Mouse (Mus musculus) MEL (cell line): ENCODE results near the gene Ddx56. TPM values are rescaled to one million over a fixed set of nuclear protein-coding genes. Genes with fewer than 3 reads are reported as not detected.

Experiments
- DNase-seq: peaks from one replicate; pipeline ENCODE4 v3.0.0; 2011; ENCODE audit warnings: low read depth, low spot score
- H3K27ac ChIP-seq: 2 replicates; pipeline ENCODE4 v1.5.1; 2012; ENCODE audit warnings: low read depth, mild to moderate bottlenecking, control low read depth, low read length, moderate library complexity; ENCODE audit not compliant: control insufficient read depth
- H3K27me3 ChIP-seq, 2 experiments: fragments of 150-350 bp in 1 of 2; sonication (generic) in 1 of 2; 2 replicates each; pipeline ENCODE4 v1.6.1; 2012; ENCODE audit warnings: low read length in 2 of 2, mild to moderate bottlenecking in 2 of 2, improper control_type of control experiment in 1 of 2, moderate library complexity in 1 of 2; ENCODE audit not compliant: insufficient read depth in 2 of 2, control insufficient read depth in 1 of 2
- H3K36me3 ChIP-seq, 2 experiments: 2 replicates each; pipeline ENCODE4 v1.6.1; 2012 to 2014; ENCODE audit warnings: low read length in 2 of 2, improper control_type of control experiment in 1 of 2, inconsistent platforms in 1 of 2, mild to moderate bottlenecking in 1 of 2; ENCODE audit not compliant: insufficient read depth in 2 of 2, control insufficient read depth in 1 of 2
- H3K4me1 ChIP-seq, 2 experiments: fragments of 150-350 bp in 1 of 2; sonication (generic) in 1 of 2; 2 replicates each; pipeline ENCODE4 v1.6.1; 2012; ENCODE audit warnings: low read length in 2 of 2, improper control_type of control experiment in 1 of 2, mild to moderate bottlenecking in 1 of 2; ENCODE audit not compliant: insufficient read depth in 2 of 2, control insufficient read depth in 1 of 2
- H3K4me3 ChIP-seq, 2 experiments: fragments of 150-350 bp in 1 of 2; sonication (generic) in 1 of 2; 2 replicates each; pipeline ENCODE4 v1.5.1; 2012; ENCODE audit warnings: low read depth in 2 of 2, low read length in 2 of 2, mild to moderate bottlenecking in 2 of 2, moderate library complexity in 2 of 2, control low read depth in 1 of 2, improper control_type of control experiment in 1 of 2; ENCODE audit not compliant: control insufficient read depth in 1 of 2, insufficient read depth in 1 of 2
- H3K79me2 ChIP-seq: 2 replicates; pipeline ENCODE4 v1.6.1; 2012; ENCODE audit warnings: mild to moderate bottlenecking, low read length, moderate library complexity; ENCODE audit not compliant: control insufficient read depth, poor library complexity, insufficient read depth
- H3K9ac ChIP-seq: 2 replicates; pipeline ENCODE4 v1.6.1; 2012; ENCODE audit warnings: low read depth, mild to moderate bottlenecking, control low read depth, low read length, moderate library complexity; ENCODE audit not compliant: control insufficient read depth, poor library complexity, severe bottlenecking
- H3K9me3 ChIP-seq: fragments of 150-350 bp; sonication (generic); replicated peaks from 2 replicates; pipeline ENCODE4 v1.6.1; 2012; ENCODE audit warnings: mild to moderate bottlenecking, low read length, improper control_type of control experiment, moderate library complexity; ENCODE audit not compliant: insufficient read depth
- BHLHE40 ChIP-seq: IDR thresholded peaks from 2 replicates; pipeline ENCODE4 v1.6.1; 2012; ENCODE audit warnings: low read depth, mild to moderate bottlenecking, inconsistent platforms, low read length, improper control_type of control experiment, borderline replicate concordance
- CHD1 ChIP-seq: IDR thresholded peaks from 2 replicates; pipeline ENCODE4 v1.6.1; 2012; ENCODE audit warnings: low read depth, mild to moderate bottlenecking, inconsistent platforms, low read length, improper control_type of control experiment
- CTCF ChIP-seq, 3 experiments: IDR thresholded peaks in 2 of 3; conservative IDR thresholded peaks in 1 of 3; 2 replicates each; pipeline ENCODE4 v1.5.1; 2011 to 2012; ENCODE audit warnings: low read length in 3 of 3, low read depth in 2 of 3, mild to moderate bottlenecking in 2 of 3, improper control_type of control experiment in 1 of 3, inconsistent platforms in 1 of 3, mixed read lengths in 1 of 3, moderate library complexity in 1 of 3; ENCODE audit not compliant: control insufficient read depth in 1 of 3, insufficient read depth in 1 of 3, poor library complexity in 1 of 3, severe bottlenecking in 1 of 3
- ELF1 ChIP-seq: IDR thresholded peaks from 2 replicates; pipeline ENCODE4 v1.6.1; 2014; ENCODE audit warnings: low read depth, mild to moderate bottlenecking, inconsistent platforms, low read length, improper control_type of control experiment, moderate library complexity
- EP300 ChIP-seq, 2 experiments: IDR thresholded peaks; 2 replicates each; pipeline ENCODE4 v1.6.1; 2011; ENCODE audit warnings: improper control_type of control experiment in 2 of 2, low read length in 2 of 2, low read depth in 1 of 2, mild to moderate bottlenecking in 1 of 2
- GABPA ChIP-seq: IDR thresholded peaks from 2 replicates; pipeline ENCODE4 v1.6.1; 2012; ENCODE audit warnings: low read depth, mild to moderate bottlenecking, inconsistent platforms, low read length, improper control_type of control experiment, moderate library complexity
- GATA1 ChIP-seq: IDR thresholded peaks from 2 replicates; pipeline ENCODE4 v1.6.1; 2011; ENCODE audit warnings: low read depth, low read length, improper control_type of control experiment
- HCFC1 ChIP-seq: IDR thresholded peaks from 2 replicates; pipeline ENCODE4 v1.6.1; 2012; ENCODE audit warnings: low read depth, mild to moderate bottlenecking, inconsistent platforms, low read length, improper control_type of control experiment, moderate library complexity
- KAT2A ChIP-seq: conservative IDR thresholded peaks from 2 replicates; pipeline ENCODE4 v1.6.1; 2012; ENCODE audit warnings: low read depth, low read length, improper control_type of control experiment, inconsistent platforms
- MAFK ChIP-seq: IDR thresholded peaks from 2 replicates; pipeline ENCODE4 v1.6.1; 2011; ENCODE audit warnings: low read depth, mild to moderate bottlenecking, low read length, improper control_type of control experiment, borderline replicate concordance
- MAZ ChIP-seq: IDR thresholded peaks from 2 replicates; pipeline ENCODE4 v1.6.1; 2012; ENCODE audit warnings: low read depth, mild to moderate bottlenecking, inconsistent platforms, low read length, improper control_type of control experiment
- MXI1 ChIP-seq: IDR thresholded peaks from 2 replicates; pipeline ENCODE4 v1.6.1; 2011; ENCODE audit warnings: mild to moderate bottlenecking, low read depth, low read length, improper control_type of control experiment
- MYB ChIP-seq: IDR thresholded peaks from 2 replicates; pipeline ENCODE4 v1.6.1; 2011; ENCODE audit warnings: mild to moderate bottlenecking, low read depth, low read length, improper control_type of control experiment
- MYC ChIP-seq: IDR thresholded peaks from 2 replicates; pipeline ENCODE4 v1.6.1; 2011; ENCODE audit warnings: low read depth, mild to moderate bottlenecking, low read length, improper control_type of control experiment, moderate library complexity
- NELFE ChIP-seq: IDR thresholded peaks from 2 replicates; pipeline ENCODE4 v1.6.1; 2011; ENCODE audit warnings: low read depth, low read length, improper control_type of control experiment
- POLR2AphosphoS2 ChIP-seq: IDR thresholded peaks from 2 replicates; pipeline ENCODE4 v1.6.1; 2011; ENCODE audit warnings: low read length, improper control_type of control experiment
- SIN3A ChIP-seq: IDR thresholded peaks from 2 replicates; pipeline ENCODE4 v1.6.1; 2012; ENCODE audit warnings: low read length, improper control_type of control experiment, inconsistent platforms
- TAL1 ChIP-seq: IDR thresholded peaks from 2 replicates; pipeline ENCODE4 v1.6.1; 2012; ENCODE audit warnings: mild to moderate bottlenecking, inconsistent platforms, low read length, moderate library complexity, mixed read lengths
- TBP ChIP-seq: IDR thresholded peaks from 2 replicates; pipeline ENCODE4 v1.8.0; 2011; ENCODE audit warnings: low read depth, low read length, improper control_type of control experiment
- USF1 ChIP-seq: IDR thresholded peaks from 2 replicates; pipeline ENCODE4 v1.6.1; 2014; ENCODE audit warnings: low read depth, mild to moderate bottlenecking, inconsistent platforms, low read length, improper control_type of control experiment, moderate library complexity
- ZC3H11A ChIP-seq: IDR thresholded peaks from 2 replicates; pipeline ENCODE4 v1.6.1; 2012; ENCODE audit warnings: low read depth, mild to moderate bottlenecking, inconsistent platforms, low read length, improper control_type of control experiment
- ZMIZ1 ChIP-seq: IDR thresholded peaks from 2 replicates; pipeline ENCODE4 v1.6.1; 2012; ENCODE audit warnings: low read depth, mild to moderate bottlenecking, inconsistent platforms, low read length, improper control_type of control experiment, moderate library complexity
- polyA plus RNA-seq, 2 experiments: library from polyadenylated mRNA; stranded (reverse) in 1 of 2; unstranded in 1 of 2; fragments of >175 nt in 1 of 2; fragments of >200 nt in 1 of 2; gene quantifications; 2 replicates each; pipeline versions ENCODE4 v1.2.1 to v1.2.4; 2012; ENCODE audit warnings: low replicate concordance in 2 of 2, low read depth in 1 of 2; ENCODE audit not compliant: insufficient read length in 2 of 2, insufficient read depth in 1 of 2, missing spikeins in 1 of 2
- total RNA-seq: library from RNA; depleted of rRNA; stranded (reverse); fragments of 300-350 nt; gene quantifications from 2 replicates; pipeline ENCODE4 v1.2.3, GENCODE M21; 2012

Ddx56 gene
- total and polyA plus RNA-seq, 3 experiments, result 138 to 201 TPM; not detected in 1

DNA sequence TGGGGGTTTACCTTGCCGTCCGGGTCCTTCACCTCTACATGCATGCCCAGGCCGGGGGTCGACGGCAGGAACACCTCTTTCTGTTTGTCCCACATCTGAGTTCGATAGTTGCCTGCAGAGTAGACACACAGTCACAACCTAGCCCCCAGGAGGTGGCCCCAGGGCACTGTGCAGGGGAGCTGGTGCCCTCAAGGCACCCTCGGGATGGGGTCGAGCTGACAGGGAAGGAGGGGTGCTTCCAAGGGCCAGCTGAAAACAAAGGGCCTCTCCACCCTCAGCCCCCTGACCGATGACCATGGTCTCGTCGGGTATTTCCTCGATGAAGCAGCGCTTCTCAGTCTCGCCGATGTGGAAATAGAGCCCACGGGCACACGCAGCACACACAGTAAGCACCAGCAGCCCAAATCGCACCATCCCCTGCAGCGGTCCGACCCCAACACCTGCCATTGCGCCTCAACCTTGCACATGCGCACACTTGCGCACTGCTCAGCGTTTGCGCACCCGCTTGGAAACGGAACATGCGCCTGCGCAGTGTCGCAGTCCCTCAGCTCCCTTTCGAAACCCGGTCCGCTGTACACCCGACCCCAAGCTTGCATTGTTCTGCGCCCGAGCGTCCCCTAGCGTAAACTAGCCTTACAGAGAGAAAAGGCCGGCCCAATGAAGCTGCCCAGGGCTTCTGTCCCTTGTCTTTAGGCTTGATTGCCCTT is 7.0 kb upstream of the Ddx56 start, which contains the start of gene Tmed4 (continued):
- TF ChIP-seq ELF1 (0 out of 2 replicates have a peak, but pooled peaks have one; percentile 20), EP300 (IDR thresholded peaks at IDR 0.05; ENCODE audit: low read depth in 1 of 2, low read length in 2 of 2) (0 out of 4 replicates have a peak, but pooled peaks of 1 of the 2 experiments have one; percentile 4), GABPA (no peak), USF1 (no peak), HCFC1 (peak; percentile 84), SIN3A (peak; percentile 92), MYC (peak; percentile 84), CTCF (IDR thresholded peaks at IDR 0.05 in 2 of 3, conservative IDR thresholded peaks at IDR 0.05 in 1 of 3; ENCODE audit: control insufficient read depth in 1 of 3, insufficient read depth in 1 of 3, low read depth in 2 of 3, low read length in 3 of 3, poor library complexity in 1 of 3, severe bottlenecking in 1 of 3) (peak; percentile 63 to 89 (median 76)), ZC3H11A (no peak), TAL1 (no peak), NELFE (peak; percentile 99), ZMIZ1 (peak; percentile 96), GATA1 (no peak), TBP (peak; percentile 80), MAZ (peak; percentile 83)
- TF ChIP-seq, all 39 proteins: peak for 19

DNA sequence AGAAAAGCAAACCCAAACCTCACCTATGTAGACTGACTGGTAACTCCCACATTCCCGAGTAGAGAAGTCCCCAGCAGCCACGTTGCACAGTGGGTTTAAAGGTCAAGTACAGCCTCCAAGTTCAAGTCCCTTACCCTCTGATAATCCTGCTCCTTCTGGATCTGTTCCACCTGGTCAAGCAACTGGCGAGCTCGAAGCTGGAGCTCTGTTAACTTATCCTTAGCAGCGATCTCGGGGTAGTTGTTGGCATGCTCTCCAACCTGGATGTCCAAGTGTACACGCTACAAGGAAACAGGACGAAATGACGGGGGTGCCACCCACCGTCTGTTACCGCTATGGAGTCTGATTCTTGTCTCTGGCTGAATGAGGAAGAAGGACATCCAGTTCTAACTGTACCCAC is 6.0 kb upstream of the Ddx56 start:
- DNase-seq, result peak; percentile 70
- Histone ChIP-seq H3K9me3 (no peaks in the 10 kb centered on the region), H3K9ac (peak overlapping the region; percentile 76), H3K4me1 (peaks cover 0 to 18% of the 10 kb centered on the region in 2 experiments; a peak in 3 of 4 replicates), H3K36me3 (peaks cover 0 to 14% of the 10 kb centered on the region in 2 experiments; a peak in 2 of 4 replicates), H3K27ac (peak overlapping the region; percentile 22; the same call in 1 of the 2 replicates), H3K79me2 (peaks cover 12% of the 10 kb centered on the region), H3K27me3 (no peaks in the 10 kb centered on the region), H3K4me3 (peak overlapping the region; percentile 69 to 89)
- TF ChIP-seq MYB, result no peak
- no peak for TF ChIP-seq MAFK
- no peak for TF ChIP-seq NELFE
- no peak for TF ChIP-seq MAZ
- no peak for TF ChIP-seq MXI1
- TF ChIP-seq USF1, result no peak
- TF ChIP-seq TAL1, result no peak
- TF ChIP-seq CHD1, result no peak
- TF ChIP-seq POLR2AphosphoS2, result no peak
- no peak for TF ChIP-seq SIN3A
- no peak for TF ChIP-seq EP300 (IDR thresholded peaks at IDR 0.05; ENCODE audit: low read depth in 1 of 2, low read length in 2 of 2)
- no peak for TF ChIP-seq BHLHE40
- no peak for TF ChIP-seq KAT2A
